Mouse (Mus musculus): ENCODE results near the gene Eif2d.

GRCm38 (mm10) chr1:131228225-131228624 is 75.2 kb downstream of the Eif2d start:
- TF ChIP-seq CTCF (IDR thresholded peaks at IDR 0.05): peak; percentile 47
- TF ChIP-seq EP300 (IDR thresholded peaks at IDR 0.05): no peak
